ENCODE assay signal across 8 mouse cellular contexts in the genomic region with DNA sequence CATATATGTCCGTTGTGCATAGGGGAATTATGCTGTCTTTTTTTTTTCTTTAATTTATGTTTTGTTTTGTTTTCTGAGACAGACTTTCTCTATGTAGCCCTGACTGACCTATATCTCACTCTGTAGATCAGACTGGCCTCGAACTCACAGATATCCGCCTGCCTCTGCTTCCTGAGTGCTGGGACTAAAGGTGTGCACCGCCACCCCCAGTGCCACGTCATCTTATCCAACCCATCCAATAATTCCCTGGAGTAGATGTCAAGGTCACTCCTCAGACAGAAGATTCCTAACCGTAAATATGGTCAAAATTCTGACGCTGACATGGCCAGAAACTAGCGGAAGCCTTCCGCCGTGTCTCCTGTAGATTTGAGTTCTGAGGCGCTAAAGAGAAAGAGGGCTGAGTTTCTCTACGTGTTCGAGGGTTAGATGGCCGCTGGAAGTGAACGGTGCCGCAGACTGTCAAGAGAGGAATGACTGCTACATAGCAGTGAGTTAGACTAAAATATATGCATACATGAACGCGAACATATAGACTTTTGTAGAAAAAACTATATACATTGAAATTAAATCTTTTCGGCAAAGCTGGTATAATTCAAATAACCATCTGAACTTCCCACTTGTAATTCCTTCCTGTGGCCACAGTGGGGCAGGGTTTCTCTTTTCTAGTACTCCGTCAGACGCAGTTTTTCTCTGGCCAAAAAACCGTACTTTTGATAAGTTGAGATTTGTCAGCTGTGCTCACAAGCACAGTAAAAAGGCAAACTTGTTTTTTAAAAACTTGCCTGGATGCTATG. TPM values are rescaled to one million over a fixed set of nuclear protein-coding genes. Genes with fewer than 3 reads are reported as not detected.
A peak's percentile ranks its signal among the peaks of the same experiment; 100 is the strongest.
DNase-seq lines count a peak whose midpoint lies in the region; ATAC-seq and TF ChIP-seq lines count a peak whose summit lies in the region.

No protein-coding gene starts in this region.

- TF ChIP-seq EP300 in heart, adult 2 months (IDR thresholded peaks at IDR 0.05; ENCODE audit: insufficient read depth, low read depth, low read length) = no peak

- no peaks in the 10 kb centered on the region for H3K9me3 ChIP-seq in limb, embryonic 12.5 days
- H3K9me3 ChIP-seq in midbrain, embryonic 13.5 days = no peaks in the 10 kb centered on the region

- intact Hi-C loops in heart, adult 2 months (cut with DNase I) = loop anchor here (2.0 to 5.0 kb wide), 3 partner anchors 14 to 847 kb away; partner anchors contain the start of gene Papss1

- TF ChIP-seq CTCF in cortical plate, adult 2 months (IDR thresholded peaks at IDR 0.05; ENCODE audit: extremely low read depth, insufficient read depth, low read length) = peak; percentile 60; the same call in 1 of the 2 replicates
- TF ChIP-seq CTCF in heart, adult 2 months (IDR thresholded peaks at IDR 0.05) = no peak; the same call in 1 of the 2 replicates

- H3K9ac ChIP-seq in heart, adult 2 months (ENCODE audit: low read depth, low read length) = peak overlapping the region; percentile 60
- 0 out of 2 replicates have a peak overlapping the region, but pooled peaks have one; percentile 37 for H3K9ac ChIP-seq in limb, embryonic 12.5 days (replicated peaks)
- H3K9ac ChIP-seq in midbrain, embryonic 13.5 days (replicated peaks) = no peak overlapping the region

- H3K4me2 ChIP-seq in limb, embryonic 12.5 days = peak overlapping the region; percentile 49
- H3K4me2 ChIP-seq in midbrain, embryonic 13.5 days (replicated peaks) = peak overlapping the region; percentile 56

- H3K36me3 ChIP-seq in heart, adult 2 months (ENCODE audit: control insufficient read depth, insufficient read depth, low read length) = no peaks in the 10 kb centered on the region
- no peaks in the 10 kb centered on the region for H3K36me3 ChIP-seq in limb, embryonic 12.5 days
- H3K36me3 ChIP-seq in midbrain, embryonic 13.5 days = no peaks in the 10 kb centered on the region

- TF ChIP-seq POLR2A in cortical plate, adult 2 months (IDR thresholded peaks at IDR 0.05; ENCODE audit: extremely low read depth, insufficient read depth, low read length) = no peak
- TF ChIP-seq POLR2A in heart, adult 2 months (IDR thresholded peaks at IDR 0.05; ENCODE audit: insufficient read depth, low read depth, low read length) = no peak

- no peaks in the 10 kb centered on the region for H3K4me1 ChIP-seq in cortical plate, adult 2 months (ENCODE audit: control insufficient read depth, insufficient read depth, low read length)
- peaks cover 2% of the 10 kb centered on the region; the same call in 1 of the 2 replicates for H3K4me1 ChIP-seq in heart, adult 2 months (ENCODE audit: control insufficient read depth, insufficient read depth, low read length)
- H3K4me1 ChIP-seq in limb, embryonic 12.5 days (replicated peaks) = peaks cover 2% of the 10 kb centered on the region; the same call in 1 of the 2 replicates
- H3K4me1 ChIP-seq in midbrain, embryonic 13.5 days (replicated peaks) = peaks cover 6% of the 10 kb centered on the region

- H3K27me3 ChIP-seq in heart, adult 2 months (ENCODE audit: control insufficient read depth, insufficient read depth, low read length) = no peaks in the 10 kb centered on the region
- H3K27me3 ChIP-seq in limb, embryonic 12.5 days = no peaks in the 10 kb centered on the region
- no peaks in the 10 kb centered on the region for H3K27me3 ChIP-seq in midbrain, embryonic 13.5 days

- no peak for ATAC-seq in limb, embryonic 12.5 days (ENCODE audit: insufficient number of reproducible peaks, insufficient read depth, low FRiP score, low TSS enrichment, low read depth)
- ATAC-seq in midbrain, embryonic 13.5 days = no peak

- H3K4me3 ChIP-seq in cortical plate, adult 2 months (ENCODE audit: insufficient read depth, low read length) = peak overlapping the region; percentile 38
- H3K4me3 ChIP-seq in heart, adult 2 months = peak overlapping the region; percentile 54
- peak overlapping the region; percentile 30 for H3K4me3 ChIP-seq in limb, embryonic 12.5 days (replicated peaks)
- peak overlapping the region; percentile 29 for H3K4me3 ChIP-seq in midbrain, embryonic 13.5 days (replicated peaks)

- DNase-seq in urinary bladder, postnatal 14 days (ENCODE audit: low spot score) = peak; percentile 73
- DNase-seq in urinary bladder, postnatal 10 days (ENCODE audit: low spot score) = no peak
- DNase-seq in heart, adult 2 months = peak; percentile 68 to 75
- peak; percentile 78 for DNase-seq in kidney, adult 18-20 months
- DNase-seq in spleen, postnatal 10 days (ENCODE audit: low spot score in 2 of 2) = peak; percentile 52 to 83

- 7% methylated on average over 22 of the region's 22 CpGs for WGBS in heart, adult 2 months
- WGBS in limb, embryonic 12.5 days = 21% methylated on average over 22 of the region's 22 CpGs
- WGBS in midbrain, embryonic 13.5 days = 18% methylated on average over 22 of the region's 22 CpGs

- no peaks in the 10 kb centered on the region for H3K79me2 ChIP-seq in heart, adult 2 months (replicated peaks; ENCODE audit: control insufficient read depth, insufficient read depth, low read length)

- H3K27ac ChIP-seq in cortical plate, adult 2 months (ENCODE audit: insufficient read depth, low read length) = no peak overlapping the region
- peak overlapping the region; percentile 60 for H3K27ac ChIP-seq in heart, adult 2 months
- no peak overlapping the region for H3K27ac ChIP-seq in limb, embryonic 12.5 days
- no peak overlapping the region for H3K27ac ChIP-seq in midbrain, embryonic 13.5 days

RNA-seq across cellular contexts. Expression of gene Ostc, which starts 5.7 kb away (rescaled TPM):
- 62.8 and 66.3 TPM in 2 replicates for polyA plus RNA-seq in cortical plate, adult 2 months (2012; rRNA removed)
- 10 to 100 TPM; 46.7 to 50.9 TPM for total RNA-seq in heart, adult 2 months (2021)
- polyA plus RNA-seq in heart, adult 2 months (2012; rRNA removed) = 32.8 and 61.5 TPM in 2 replicates
- 358 and 373 TPM in 2 replicates for polyA plus RNA-seq in limb, embryonic 12.5 days (2016; fragmentation: Nextera tagmentation; extraction: Ambion mirVana)
- 242 and 243 TPM in 2 replicates for polyA plus RNA-seq in midbrain, embryonic 13.5 days (2015; fragmentation: Nextera tagmentation; extraction: Ambion mirVana)

RNA-seq across cellular contexts. Expression of gene Rpl34, which starts 15.2 kb away (rescaled TPM):
- 983 and 997 TPM in 2 replicates for polyA plus RNA-seq in cortical plate, adult 2 months (2012; rRNA removed)
- 100 to 1,000 TPM; 343 to 379 TPM for total RNA-seq in heart, adult 2 months (2021)
- 757 and 809 TPM in 2 replicates for polyA plus RNA-seq in heart, adult 2 months (2012; rRNA removed)
- 845 and 858 TPM in 2 replicates for polyA plus RNA-seq in limb, embryonic 12.5 days (2016; fragmentation: Nextera tagmentation; extraction: Ambion mirVana)
- polyA plus RNA-seq in midbrain, embryonic 13.5 days (2015; fragmentation: Nextera tagmentation; extraction: Ambion mirVana) = 646 and 703 TPM in 2 replicates
